Mouse (Mus musculus) forebrain, embryonic 15.5 days (tissue): ENCODE data around the gene Dlk1. TPM values are rescaled to one million over a fixed set of nuclear protein-coding genes. Genes with fewer than 3 reads are reported as not detected.
"Not testable (repeated sequence)": the region's sequence is repeated elsewhere in the genome, so short reads cannot be mapped to it uniquely, and the experiment has no call there.

ENCODE experiments used
- ATAC-seq: fragments of 200-750 bp; cut with Nextera tagmentation; replicated peaks from 2 replicates; pipeline ENCODE4 v1.8.0; 2017; ENCODE audit warnings: mild to moderate bottlenecking, moderate TSS enrichment, moderate library complexity
- H3K27ac ChIP-seq: fragments of 300-500 bp; sonication (generic); replicated peaks from 2 replicates; pipeline ENCODE4 v1.5.1; 2015; ENCODE audit warnings: mild to moderate bottlenecking, inconsistent platforms
- H3K27me3 ChIP-seq: fragments of 300-500 bp; sonication (generic); 2 replicates; pipeline ENCODE4 v1.6.1; 2015; ENCODE audit warnings: inconsistent platforms
- H3K36me3 ChIP-seq: fragments of 300-500 bp; sonication (generic); 2 replicates; pipeline ENCODE4 v1.6.1; 2015; ENCODE audit warnings: mild to moderate bottlenecking, inconsistent platforms
- H3K4me1 ChIP-seq: fragments of 300-500 bp; sonication (generic); 2 replicates; pipeline ENCODE4 v1.6.1; 2015; ENCODE audit warnings: inconsistent platforms
- H3K4me2 ChIP-seq: fragments of 300-500 bp; sonication (generic); replicated peaks from 2 replicates; pipeline ENCODE4 v1.6.1; 2015; ENCODE audit warnings: mild to moderate bottlenecking, inconsistent platforms
- H3K4me3 ChIP-seq: fragments of 300-500 bp; sonication (generic); 2 replicates; pipeline ENCODE4 v1.5.1; 2015; ENCODE audit warnings: mild to moderate bottlenecking, inconsistent platforms
- H3K9ac ChIP-seq: fragments of 300-500 bp; sonication (generic); replicated peaks from 2 replicates; pipeline ENCODE4 v1.6.1; 2015; ENCODE audit warnings: mild to moderate bottlenecking, inconsistent platforms
- H3K9me3 ChIP-seq: fragments of 300-500 bp; sonication (generic); 2 replicates; pipeline ENCODE4 v1.6.1; 2016; ENCODE audit warnings: inconsistent platforms
- WGBS: fragments of 180-500 bp; shearing (Covaris S2); methylation state at CpG from one replicate; pipeline ENCODE4 v1.1.7; 2015; ENCODE audit warnings: mixed read lengths; 5-methylcytosine and 5-hydroxymethylcytosine counted together
- polyA plus RNA-seq: library from polyadenylated mRNA; unstranded; fragments of >200 nt; fragmentation: Nextera tagmentation; extraction: Ambion mirVana; gene quantifications from 2 replicates; pipeline ENCODE4 v1.2.1, GENCODE M21; 2015

Dlk1 gene
- polyA plus RNA-seq, 1 experiment from 2014 or later, result 48.5 TPM

DNA sequence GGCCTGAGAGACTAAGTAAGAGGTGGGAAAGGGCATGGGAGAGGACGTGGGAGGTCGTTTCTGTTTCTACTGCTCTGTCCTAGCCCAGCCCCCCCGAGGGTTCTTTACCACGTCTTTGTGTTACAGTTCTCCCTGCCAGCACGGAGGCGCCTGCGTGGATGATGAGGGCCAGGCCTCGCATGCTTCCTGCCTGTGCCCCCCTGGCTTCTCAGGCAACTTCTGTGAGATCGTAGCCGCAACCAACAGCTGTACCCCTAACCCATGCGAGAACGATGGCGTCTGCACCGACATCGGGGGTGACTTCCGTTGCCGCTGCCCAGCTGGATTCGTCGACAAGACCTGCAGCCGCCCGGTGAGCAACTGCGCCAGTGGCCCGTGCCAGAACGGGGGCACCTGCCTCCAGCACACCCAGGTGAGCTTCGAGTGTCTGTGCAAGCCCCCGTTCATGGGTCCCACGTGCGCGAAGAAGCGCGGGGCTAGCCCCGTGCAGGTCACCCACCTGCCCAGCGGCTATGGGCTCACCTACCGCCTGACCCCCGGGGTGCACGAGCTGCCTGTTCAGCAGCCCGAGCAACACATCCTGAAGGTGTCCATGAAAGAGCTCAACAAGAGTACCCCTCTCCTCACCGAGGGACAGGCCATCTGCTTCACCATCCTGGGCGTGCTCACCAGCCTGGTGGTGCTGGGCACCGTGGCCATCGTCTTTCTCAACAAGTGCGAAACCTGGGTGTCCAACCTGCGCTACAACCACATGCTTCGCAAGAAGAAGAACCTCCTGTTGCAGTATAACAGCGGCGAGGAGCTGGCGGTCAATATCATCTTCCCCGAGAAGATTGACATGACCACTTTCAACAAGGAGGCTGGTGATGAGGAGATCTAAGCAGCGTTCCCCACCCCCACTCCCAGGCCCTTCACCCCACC is 7.1 kb downstream of the Dlk1 start:
- no peak overlapping the region for H3K27ac ChIP-seq
- ATAC-seq, result 0 out of 2 replicates have a peak, but pooled peaks have one; percentile 44

DNA sequence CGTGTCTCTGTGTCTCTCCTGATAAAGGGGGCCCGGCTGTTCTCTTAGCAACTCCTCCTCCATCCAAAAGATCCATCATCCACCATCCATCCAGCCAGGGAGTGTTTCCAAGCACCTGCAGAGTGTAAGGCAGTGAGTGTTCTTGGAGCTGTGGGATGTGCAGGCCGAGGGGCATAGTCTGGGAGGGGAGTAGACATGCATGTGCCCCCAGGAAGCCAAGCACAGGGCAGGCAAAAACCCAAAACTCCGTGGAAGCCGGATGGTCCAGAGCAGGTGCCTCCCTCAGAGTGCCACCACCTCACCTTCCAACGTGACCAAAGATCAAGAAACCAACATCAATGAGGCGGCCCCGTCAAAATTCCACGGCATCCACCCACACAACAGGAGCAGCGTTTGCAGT is 10.0 kb downstream of the Dlk1 start:
- ATAC-seq, result no peak
- WGBS, result 75% methylated on average over 10 of the region's 10 CpGs
- no peak overlapping the region for H3K27ac ChIP-seq

More for the DNA sequence above, 7.1 kb downstream of the Dlk1 start:
- Histone ChIP-seq H3K9ac (no peak overlapping the region), H3K9me3 (no peaks in the 10 kb centered on the region), H3K27me3 (peaks cover 32% of the 10 kb centered on the region), H3K4me2 (peak overlapping the region; percentile 29), H3K4me3 (peak overlapping the region; percentile 22), H3K4me1 (peaks cover 33% of the 10 kb centered on the region), H3K36me3 (no peaks in the 10 kb centered on the region)
- 38% methylated on average over 49 of the region's 49 CpGs for WGBS

DNA sequence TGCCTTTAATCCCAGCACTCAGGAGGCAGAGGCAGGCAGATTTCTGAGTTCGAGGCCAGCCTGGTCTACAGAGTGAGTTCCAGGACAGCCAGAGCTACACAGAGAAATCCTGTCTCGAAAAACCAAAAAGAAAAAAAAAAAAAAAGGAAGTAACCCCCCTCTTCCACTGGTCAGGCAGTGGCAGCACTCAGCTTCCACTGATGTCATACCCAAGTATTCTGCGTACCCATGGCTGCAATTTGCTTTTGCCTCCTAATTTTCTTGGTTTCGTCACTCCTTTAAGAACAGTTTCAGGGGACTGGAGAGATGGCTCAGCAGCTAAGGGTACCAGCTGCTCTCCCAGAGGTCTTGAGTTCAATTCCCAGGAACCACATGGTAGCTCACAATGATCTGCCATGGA is 14.8 kb downstream of the Dlk1 start:
- ATAC-seq, H3K4me3 ChIP-seq, H3K9me3 ChIP-seq, H3K36me3 ChIP-seq, H3K27ac ChIP-seq, H3K27me3 ChIP-seq, H3K4me2 ChIP-seq, H3K4me1 ChIP-seq, H3K9ac ChIP-seq: not testable (repeated sequence)
- WGBS, result 92% methylated on average over 4 of the region's 4 CpGs

More for the DNA sequence above, 10.0 kb downstream of the Dlk1 start:
- H3K27me3 ChIP-seq, result peaks cover 19% of the 10 kb centered on the region; the same call in 1 of the 2 replicates
- H3K4me1 ChIP-seq, result peaks cover 23% of the 10 kb centered on the region
- H3K4me3 ChIP-seq, result no peak overlapping the region
- H3K36me3 ChIP-seq, result no peaks in the 10 kb centered on the region
- no peak overlapping the region for H3K4me2 ChIP-seq
- no peaks in the 10 kb centered on the region for H3K9me3 ChIP-seq
- H3K9ac ChIP-seq, result no peak overlapping the region

DNA sequence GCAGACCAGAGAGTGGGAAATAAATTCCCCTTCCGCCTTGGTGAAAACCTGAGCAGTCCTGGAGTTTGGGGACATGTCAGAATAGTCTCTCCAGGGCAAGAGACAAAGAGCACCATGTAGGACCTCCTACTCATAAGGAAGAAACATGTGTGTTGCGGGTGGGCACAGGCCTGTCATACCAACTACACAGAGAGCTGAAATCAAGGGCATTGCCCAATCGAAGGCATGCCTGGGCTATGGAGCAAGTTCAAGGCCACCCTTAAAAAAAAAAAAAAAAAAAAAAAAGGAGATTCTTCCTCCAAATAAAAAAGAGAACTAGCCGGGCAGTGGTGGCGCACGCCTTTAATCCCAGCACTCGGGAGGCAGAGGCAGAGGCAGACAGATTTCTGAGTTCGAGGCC is 17.2 kb downstream of the Dlk1 start:
- 91% methylated on average over 8 of the region's 8 CpGs for WGBS
- H3K4me2 ChIP-seq, result no peak overlapping the region

DNA sequence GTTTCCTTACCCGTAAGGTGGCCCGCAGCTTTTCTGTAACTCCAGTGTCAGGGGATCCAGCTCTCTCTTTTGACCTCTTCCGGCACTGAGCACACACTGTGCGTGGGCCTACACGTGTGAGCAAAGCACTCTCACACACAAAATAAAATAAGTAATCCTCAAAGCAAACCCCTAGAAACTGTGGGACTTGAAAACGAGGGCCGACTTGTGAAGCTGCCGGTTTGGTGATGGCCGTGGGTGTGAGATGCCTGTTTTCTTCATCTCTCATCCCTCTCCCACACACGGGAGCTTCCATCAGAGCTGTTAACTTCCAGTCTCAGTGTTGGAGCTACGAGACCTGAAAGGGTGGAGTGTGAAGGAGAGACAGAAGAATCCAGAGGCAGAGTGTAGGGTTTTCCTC is 20.0 kb downstream of the Dlk1 start:
- H3K4me1 ChIP-seq, result no peaks in the 10 kb centered on the region
- H3K27ac ChIP-seq, result no peak overlapping the region
- H3K4me3 ChIP-seq, result no peak overlapping the region
- 87% methylated on average over 11 of the region's 11 CpGs for WGBS
- no peaks in the 10 kb centered on the region for H3K27me3 ChIP-seq
- no peak for ATAC-seq
- H3K36me3 ChIP-seq, result no peaks in the 10 kb centered on the region
- no peak overlapping the region for H3K4me2 ChIP-seq
- H3K9me3 ChIP-seq, result no peaks in the 10 kb centered on the region
- H3K9ac ChIP-seq, result no peak overlapping the region

More for the DNA sequence above, 17.2 kb downstream of the Dlk1 start:
- no peak for ATAC-seq
- Histone ChIP-seq H3K27ac (no peak overlapping the region), H3K4me3 (no peak overlapping the region), H3K27me3 (no peaks in the 10 kb centered on the region), H3K9ac (no peak overlapping the region), H3K36me3 (no peaks in the 10 kb centered on the region), H3K4me1 (no peaks in the 10 kb centered on the region), H3K9me3 (no peaks in the 10 kb centered on the region)

DNA sequence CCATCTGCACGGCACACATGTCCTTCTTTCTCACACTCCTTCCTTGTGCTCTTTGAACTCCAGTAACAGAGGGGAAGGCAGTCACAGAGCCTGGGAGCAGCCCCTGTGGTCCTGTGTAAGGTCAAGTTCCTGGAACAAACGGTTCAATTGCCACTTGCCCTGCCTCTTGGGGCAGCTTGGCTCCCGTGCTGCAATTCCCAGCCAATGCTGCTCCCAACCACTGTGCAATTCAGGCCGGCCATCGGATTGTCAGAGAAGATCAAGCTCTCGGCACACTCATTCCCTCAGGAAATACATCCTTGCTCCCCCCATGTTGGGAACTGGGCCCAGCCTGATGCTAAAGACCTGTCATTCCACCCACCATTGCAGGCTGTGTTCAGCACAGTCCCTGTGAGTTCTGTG is 21.0 kb downstream of the Dlk1 start:
- WGBS, result 57% methylated on average over 6 of the region's 6 CpGs
- Histone ChIP-seq H3K4me1 (no peaks in the 10 kb centered on the region), H3K27me3 (no peaks in the 10 kb centered on the region), H3K4me2 (no peak overlapping the region), H3K9me3 (no peaks in the 10 kb centered on the region), H3K9ac (no peak overlapping the region), H3K36me3 (no peaks in the 10 kb centered on the region), H3K27ac (no peak overlapping the region), H3K4me3 (no peak overlapping the region)
- no peak for ATAC-seq

DNA sequence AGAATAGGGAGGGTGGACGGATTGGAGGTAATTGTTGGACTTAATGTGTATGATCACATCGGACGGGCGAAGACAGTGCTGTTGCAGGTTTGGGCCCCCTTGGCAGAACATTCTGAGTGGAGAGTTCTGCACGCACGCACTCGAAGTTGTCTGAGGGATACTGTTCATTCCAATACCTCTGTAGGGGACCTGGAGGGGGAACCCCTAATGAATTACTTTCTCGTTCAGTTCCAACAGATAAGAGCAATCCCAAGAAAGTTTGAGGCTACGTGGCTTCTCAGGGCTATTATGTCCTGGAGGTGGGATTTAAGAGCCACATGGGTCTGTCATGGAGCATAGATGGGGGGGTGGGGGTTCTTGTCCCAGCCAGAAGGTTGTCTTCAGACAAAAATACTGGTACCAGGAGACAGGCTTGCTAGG is 21.6 kb downstream of the Dlk1 start:
- Histone ChIP-seq H3K4me3 (no peak overlapping the region), H3K4me2 (no peak overlapping the region), H3K27ac (no peak overlapping the region), H3K27me3 (no peaks in the 10 kb centered on the region), H3K36me3 (no peaks in the 10 kb centered on the region), H3K9ac (no peak overlapping the region), H3K4me1 (no peaks in the 10 kb centered on the region), H3K9me3 (no peaks in the 10 kb centered on the region)
- 74% methylated on average over 9 of the region's 9 CpGs for WGBS
- no peak for ATAC-seq

DNA sequence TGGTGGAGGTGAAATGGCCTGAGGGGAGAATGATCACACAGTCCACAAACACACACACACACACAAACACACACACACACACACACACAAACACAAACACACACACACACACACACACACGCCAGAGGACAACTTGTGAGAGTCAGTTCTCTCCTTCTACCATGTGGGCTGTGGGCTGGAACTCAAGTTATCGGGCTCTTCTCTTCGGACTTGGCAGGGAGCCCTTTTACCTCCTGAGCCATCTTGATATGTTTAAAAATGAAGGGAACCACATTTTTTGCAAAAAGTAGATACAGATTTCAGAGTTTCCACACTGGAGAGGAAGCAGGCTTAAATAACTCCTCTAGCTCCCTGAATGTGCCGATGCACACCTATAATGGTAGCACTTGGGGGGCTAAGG is 22.9 kb downstream of the Dlk1 start:
- Histone ChIP-seq H3K4me1 (no peaks in the 10 kb centered on the region), H3K9me3 (no peaks in the 10 kb centered on the region), H3K27ac (no peak overlapping the region), H3K9ac (no peak overlapping the region), H3K36me3 (no peaks in the 10 kb centered on the region), H3K4me3 (no peak overlapping the region), H3K4me2 (no peak overlapping the region), H3K27me3 (no peaks in the 10 kb centered on the region)
- no peak for ATAC-seq
- WGBS, result 70% methylated on average over 4 of the region's 4 CpGs

DNA sequence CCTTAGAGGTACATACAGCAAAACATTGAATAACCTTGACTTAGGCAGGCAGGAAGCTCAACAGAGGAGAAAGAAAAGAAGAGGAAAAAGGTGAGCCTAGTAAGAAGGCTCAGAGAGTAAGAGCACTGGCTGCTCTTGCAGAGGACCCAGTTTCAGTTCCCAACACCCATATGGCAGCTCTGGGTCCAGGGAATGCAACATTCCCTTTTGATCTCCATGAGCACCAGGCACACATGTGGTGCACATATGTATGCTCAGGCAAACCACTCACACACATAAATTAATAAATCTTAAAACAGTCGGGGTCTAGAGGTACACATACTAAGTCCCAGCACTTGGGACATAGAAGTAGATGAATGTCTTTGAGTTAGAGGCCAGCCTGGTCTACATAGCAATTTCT is 33.9 kb downstream of the Dlk1 start:
- H3K4me3 ChIP-seq, H3K36me3 ChIP-seq, H3K9ac ChIP-seq, H3K4me1 ChIP-seq, ATAC-seq, H3K9me3 ChIP-seq, H3K27ac ChIP-seq, H3K4me2 ChIP-seq, H3K27me3 ChIP-seq: not testable (repeated sequence)
- 77% methylated on average over 1 of the region's 1 CpGs for WGBS

DNA sequence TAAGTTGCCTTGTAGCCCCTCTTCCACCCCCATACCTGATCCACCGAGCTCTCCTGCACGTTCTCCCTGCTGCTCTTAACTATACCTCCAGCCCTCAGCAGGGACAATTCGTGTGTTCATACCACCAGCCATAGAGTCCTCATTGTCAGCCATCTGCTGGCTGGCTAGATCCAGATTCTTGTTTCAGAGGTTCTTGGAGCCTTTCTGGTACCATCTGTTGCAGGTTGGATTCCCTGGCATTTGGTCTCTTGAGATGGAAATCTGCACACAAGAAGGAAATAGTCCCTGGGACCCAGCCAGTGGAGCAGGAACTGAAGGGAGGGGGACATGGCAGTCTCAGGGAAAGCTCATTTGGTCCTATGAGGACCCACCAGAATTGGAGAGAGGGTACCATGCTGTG is 39.1 kb downstream of the Dlk1 start:
- no peak overlapping the region for H3K4me3 ChIP-seq
- ATAC-seq, result no peak
- 42% methylated on average over 3 of the region's 3 CpGs for WGBS

DNA sequence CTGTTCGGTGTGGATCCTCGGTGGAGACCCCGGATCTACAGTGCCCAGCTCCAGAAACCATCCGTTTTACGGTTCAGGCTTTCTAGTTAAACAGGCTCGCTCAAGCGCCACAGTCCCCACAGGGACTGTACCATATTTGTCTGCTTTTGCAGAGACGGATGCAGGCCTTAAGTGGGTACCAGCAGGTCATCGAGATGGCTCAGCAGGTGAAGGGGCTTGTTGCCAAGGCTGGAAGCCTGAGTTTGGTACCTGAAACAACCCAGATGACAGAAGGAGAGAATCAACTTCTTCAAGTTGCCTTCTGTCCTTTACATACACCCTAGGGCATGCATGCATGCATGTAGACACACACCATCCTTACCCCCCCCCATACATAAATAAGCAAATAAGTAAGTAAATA is 40.8 kb downstream of the Dlk1 start:
- 94% methylated on average over 9 of the region's 9 CpGs for WGBS
- Histone ChIP-seq H3K9ac (no peak overlapping the region), H3K4me2 (no peak overlapping the region), H3K27ac (no peak overlapping the region), H3K9me3 (no peaks in the 10 kb centered on the region), H3K36me3 (no peaks in the 10 kb centered on the region), H3K4me1 (no peaks in the 10 kb centered on the region), H3K4me3 (no peak overlapping the region), H3K27me3 (no peaks in the 10 kb centered on the region)
- no peak for ATAC-seq

More for the DNA sequence above, 39.1 kb downstream of the Dlk1 start:
- no peaks in the 10 kb centered on the region for H3K4me1 ChIP-seq
- H3K36me3 ChIP-seq, result no peaks in the 10 kb centered on the region
- no peak overlapping the region for H3K27ac ChIP-seq
- no peak overlapping the region for H3K4me2 ChIP-seq
- no peaks in the 10 kb centered on the region for H3K27me3 ChIP-seq
- H3K9ac ChIP-seq, result no peak overlapping the region
- no peaks in the 10 kb centered on the region for H3K9me3 ChIP-seq

DNA sequence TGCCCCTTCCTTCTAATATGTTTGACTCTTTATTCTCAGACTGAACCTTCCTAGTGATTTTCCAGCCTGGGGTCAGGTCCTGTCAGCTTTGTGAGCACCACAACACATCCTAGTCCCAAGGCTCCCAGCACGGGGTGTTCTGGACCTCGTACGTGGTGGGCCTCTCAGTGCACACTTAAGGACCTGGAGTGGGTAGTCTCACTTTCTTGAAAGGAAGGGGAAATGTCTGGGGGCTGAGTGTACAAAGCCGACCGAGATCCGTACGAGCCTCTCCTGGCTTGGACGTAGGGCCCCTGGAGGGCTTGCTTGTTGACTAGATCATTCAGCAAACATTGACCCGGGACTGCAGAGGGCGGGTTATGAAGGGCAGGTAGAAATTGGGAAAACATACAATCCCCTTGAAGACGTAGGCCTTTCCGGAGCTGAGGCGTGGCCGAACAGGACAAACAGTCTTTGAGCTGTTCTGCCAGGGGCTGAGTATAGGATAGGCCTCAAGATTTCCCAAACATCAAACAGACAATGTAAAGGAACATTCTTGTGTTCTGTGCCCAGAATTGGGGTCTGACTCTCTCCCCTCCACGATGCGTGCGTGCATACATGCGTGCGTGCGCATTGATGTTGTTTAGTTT is 42.5 kb downstream of the Dlk1 start:
- no peak overlapping the region for H3K4me2 ChIP-seq
- ATAC-seq, result no peak
- no peaks in the 10 kb centered on the region for H3K36me3 ChIP-seq
- H3K27ac ChIP-seq, result no peak overlapping the region
- H3K27me3 ChIP-seq, result no peaks in the 10 kb centered on the region
- no peaks in the 10 kb centered on the region for H3K9me3 ChIP-seq
- H3K9ac ChIP-seq, result no peak overlapping the region
- no peaks in the 10 kb centered on the region for H3K4me1 ChIP-seq
- WGBS, result 85% methylated on average over 20 of the region's 20 CpGs
- no peak overlapping the region for H3K4me3 ChIP-seq
